Mouse (Mus musculus) kidney, postnatal 36 days (tissue): ENCODE measurements around the gene Prmt8.

Experiments
- DNase-seq, 2 experiments: peaks; one replicate each; pipeline ENCODE4 v3.0.0; 2021 to 2022; ENCODE audit warnings: mixed read lengths in 2 of 2

The Prmt8 gene

GRCm38 (mm10) chr6:127769275-127770156 lies at the start of gene Prmt8:
TSS of gene Prmt8 (minus strand) at chr6:127769472.
- DNase-seq: no peak

- no peak for DNase-seq
These were observed 33.9 kb upstream of the Prmt8 start for GRCm38 (mm10) chr6:127803046-127803729.

- DNase-seq: no peak
These were observed 32.9 kb upstream of the Prmt8 start for GRCm38 (mm10) chr6:127802211-127802610.

DNA sequence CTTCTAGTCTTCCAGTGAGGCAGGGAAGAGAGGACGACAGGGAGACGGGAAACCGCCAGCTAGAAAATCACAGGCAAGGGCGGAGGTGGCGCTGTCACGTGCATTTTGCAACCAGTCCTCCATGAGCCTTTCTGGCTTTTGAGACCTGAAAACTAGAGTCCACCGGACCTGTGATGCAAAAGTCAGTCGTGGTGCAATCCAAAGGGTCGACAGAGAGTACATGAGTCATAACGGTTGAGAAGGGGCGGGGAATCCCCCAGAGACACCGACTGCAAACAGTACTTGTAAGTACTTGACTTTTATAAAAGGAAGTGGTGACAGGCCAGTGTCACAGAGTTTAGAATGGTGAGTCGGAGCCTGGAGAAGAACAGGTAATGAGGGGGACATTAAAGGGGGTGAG lies 20.8 kb upstream of the Prmt8 start:
- DNase-seq: no peak

DNA sequence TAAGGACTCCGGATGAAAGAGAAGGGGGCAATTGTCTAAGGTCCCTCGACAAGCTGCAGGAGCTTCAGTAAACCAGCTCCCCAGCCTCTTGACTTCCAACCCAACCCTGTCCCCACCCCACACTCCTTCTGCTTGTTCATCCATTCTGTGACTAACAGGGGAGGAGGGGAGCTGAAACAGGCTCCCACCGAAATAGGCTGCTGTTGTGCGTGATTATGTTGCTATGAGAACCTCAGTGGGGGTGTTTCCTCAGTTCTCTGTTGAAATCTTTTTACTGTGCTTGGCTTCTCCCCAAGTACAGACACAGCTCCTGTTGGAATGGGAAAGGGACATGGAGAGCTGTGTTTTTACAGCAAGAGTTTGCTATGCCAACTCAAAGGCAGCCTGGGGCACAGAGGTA lies 1.5 kb upstream of the Prmt8 start:
- no peak for DNase-seq

GRCm38 (mm10) chr6:127768621-127769274 lies 524 bp downstream of the Prmt8 start:
- no peak for DNase-seq

DNA sequence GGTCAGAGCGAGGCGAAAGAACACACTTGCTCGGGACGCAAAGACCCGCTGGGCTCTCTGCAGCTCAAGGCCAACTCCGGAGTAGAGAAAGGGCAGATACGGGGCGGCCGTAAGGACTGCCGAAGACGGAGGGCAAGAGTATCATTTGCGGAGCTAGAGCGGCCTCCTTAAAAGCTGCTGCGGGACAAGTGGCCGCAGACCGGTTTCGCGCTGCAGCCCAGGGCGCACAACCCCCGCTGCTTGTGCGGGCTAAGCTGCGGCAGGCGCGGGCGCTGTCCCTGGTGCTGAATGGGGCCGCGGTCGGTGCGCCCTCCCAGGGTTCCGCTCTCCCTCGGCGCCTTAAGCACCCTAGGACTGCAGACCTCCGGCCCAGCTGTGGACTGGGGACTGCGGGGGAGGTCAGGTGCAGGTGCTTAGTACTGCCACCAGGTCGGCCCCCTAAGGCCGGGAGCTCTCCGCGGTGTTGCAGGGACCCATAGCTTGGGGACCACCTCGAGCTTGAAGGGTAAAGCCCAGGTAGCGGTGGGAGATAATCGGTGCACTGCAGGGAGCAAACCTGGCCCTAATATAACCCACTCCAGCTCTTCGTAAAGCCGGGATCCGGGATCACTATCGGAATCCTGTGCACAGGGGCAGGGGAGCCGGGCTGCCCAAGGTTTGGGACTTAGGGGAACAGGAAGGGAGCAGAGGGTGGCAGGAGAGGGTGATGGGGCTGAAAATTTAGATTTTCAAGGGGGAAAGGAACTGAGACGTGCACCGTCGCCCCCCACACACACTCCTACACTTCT lies 1.4 kb downstream of the Prmt8 start:
- peak; percentile 12 to 78 for DNase-seq

GRCm38 (mm10) chr6:127767201-127767705 lies 2.0 kb downstream of the Prmt8 start:
- no peak for DNase-seq

DNA sequence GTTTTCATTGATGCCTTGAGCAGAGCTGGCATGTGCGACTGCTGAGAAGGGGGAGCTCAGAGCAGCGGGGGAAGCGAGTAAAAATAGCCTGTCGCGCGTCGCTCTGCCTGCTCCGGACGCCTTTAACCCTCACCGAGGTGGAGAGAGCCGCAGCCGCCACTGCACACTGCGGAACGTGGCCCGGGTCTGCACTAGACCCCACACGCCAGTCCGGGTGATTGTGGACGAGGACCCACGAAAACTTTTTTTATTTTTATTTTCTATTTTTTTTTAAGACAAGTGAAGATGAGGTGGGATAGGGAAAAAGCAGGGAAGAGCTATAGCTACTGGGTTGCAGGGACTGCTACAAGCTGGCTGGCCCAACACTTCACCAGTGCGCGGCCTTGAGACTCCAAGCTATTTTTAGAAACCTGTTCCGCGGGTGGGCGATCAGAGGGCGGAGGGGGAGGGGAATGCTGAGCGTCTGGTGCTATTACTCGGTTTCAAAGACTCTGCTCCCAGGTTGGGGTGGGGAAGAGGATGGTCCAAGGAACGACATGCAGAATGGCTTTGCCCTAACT lies 2.6 kb downstream of the Prmt8 start:
- DNase-seq: no peak

- DNase-seq: peak in 1 of 2 experiments; percentile 4
These were observed 3.1 kb downstream of the Prmt8 start for GRCm38 (mm10) chr6:127766041-127766604.

- no peak for DNase-seq
These were observed 3.7 kb downstream of the Prmt8 start for GRCm38 (mm10) chr6:127765573-127765972.

DNA sequence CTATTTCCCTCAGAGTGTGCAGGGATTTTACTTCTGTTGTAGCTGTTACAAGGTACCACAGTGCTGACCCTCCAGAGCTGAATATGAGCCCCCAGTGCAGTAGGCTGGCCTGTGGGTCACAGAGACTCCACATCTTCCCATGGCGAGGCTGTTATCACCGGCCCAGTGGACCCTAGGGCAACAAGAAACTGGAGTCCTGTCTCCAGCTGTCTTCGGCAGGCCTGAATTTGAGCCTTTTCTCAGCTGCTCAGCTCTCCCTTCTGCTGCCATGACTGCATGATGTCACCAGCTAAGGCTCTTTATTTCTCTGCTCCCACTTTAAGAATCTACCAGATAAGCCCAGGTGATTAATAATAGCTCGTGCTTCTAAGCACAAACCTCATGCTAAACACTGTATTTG lies 11.0 kb downstream of the Prmt8 start:
- DNase-seq: no peak

- no peak for DNase-seq
These were observed 11.6 kb downstream of the Prmt8 start for GRCm38 (mm10) chr6:127757667-127758167.

GRCm38 (mm10) chr6:127756856-127757255 lies 12.4 kb downstream of the Prmt8 start:
- DNase-seq: no peak

- DNase-seq: no peak
These were observed 16.0 kb downstream of the Prmt8 start for GRCm38 (mm10) chr6:127753228-127753627.

- no peak for DNase-seq
These were observed 16.6 kb downstream of the Prmt8 start for GRCm38 (mm10) chr6:127752681-127753080.

DNA sequence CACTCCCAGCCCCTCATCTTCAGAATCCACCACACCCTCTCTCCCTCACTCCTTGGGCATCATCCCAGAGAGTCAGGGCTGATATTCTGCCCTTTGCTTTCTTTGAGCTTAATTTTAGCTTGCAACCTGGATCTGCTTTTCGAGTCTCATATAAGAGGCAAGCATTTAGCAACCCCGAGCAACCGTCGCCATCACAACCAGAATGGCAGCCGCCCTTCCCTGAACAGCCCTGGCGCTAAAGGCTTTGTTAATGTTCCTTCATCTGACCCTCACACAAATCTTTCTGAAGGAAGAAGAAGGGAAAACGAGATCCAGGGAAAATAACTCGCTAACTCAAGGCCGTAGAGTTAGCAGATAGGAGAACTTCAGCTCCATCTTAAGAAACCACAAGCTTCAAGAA lies 17.8 kb downstream of the Prmt8 start:
- DNase-seq: no peak

DNA sequence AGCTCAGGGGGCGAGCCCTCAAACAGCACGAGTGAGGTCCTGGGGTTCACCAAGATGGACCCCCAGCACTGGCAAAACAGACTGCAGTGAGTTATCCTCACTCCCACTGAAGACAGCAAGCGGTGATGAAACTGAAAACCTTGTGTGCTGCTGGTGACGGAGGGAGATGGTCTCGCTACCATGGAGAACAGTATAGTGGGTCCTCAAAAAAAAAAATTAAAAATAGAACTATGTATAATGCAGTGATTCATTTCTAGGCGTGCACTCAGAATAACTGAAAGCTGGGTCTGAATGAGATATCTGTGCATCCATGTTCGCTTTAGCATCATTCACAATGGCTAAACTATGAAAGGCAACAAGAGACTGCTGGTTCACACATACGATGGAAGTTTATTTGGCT lies 20.5 kb downstream of the Prmt8 start:
- no peak for DNase-seq

GRCm38 (mm10) chr6:127742290-127742689 lies 27.0 kb downstream of the Prmt8 start:
- DNase-seq: no peak

- DNase-seq: no peak
These were observed 28.1 kb downstream of the Prmt8 start for GRCm38 (mm10) chr6:127741162-127741561.

- no peak for DNase-seq
These were observed 28.6 kb downstream of the Prmt8 start for GRCm38 (mm10) chr6:127740711-127741110.

DNA sequence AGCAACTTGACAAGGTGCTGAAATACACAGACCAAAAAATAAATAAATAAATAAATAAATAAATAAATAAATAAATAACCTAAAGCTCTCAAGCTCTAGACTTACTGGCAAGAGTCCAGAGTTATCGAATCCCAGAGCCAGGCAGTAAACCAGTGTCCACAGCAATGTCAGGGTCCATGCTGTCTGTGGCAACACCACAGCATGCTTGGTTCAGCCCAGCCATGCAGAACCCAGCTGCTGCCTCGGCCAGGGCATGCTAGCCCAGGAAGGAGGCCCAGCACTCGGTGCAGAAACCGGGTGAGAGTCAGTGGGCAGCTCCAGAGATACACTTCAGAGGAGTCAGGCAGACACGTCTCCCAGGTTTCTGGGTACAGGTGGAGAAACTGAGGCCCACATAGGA lies 29.4 kb downstream of the Prmt8 start:
- DNase-seq: no peak
